Mouse (Mus musculus) cerebellum, adult 2 months (tissue): Measurements from ENCODE around the gene Exosc2. TPM values are rescaled to one million over a fixed set of nuclear protein-coding genes. Genes with fewer than 3 reads are reported as not detected.

Experiments
- DNase-seq, 2 experiments: peaks; one replicate each; pipeline ENCODE4 v3.0.0; 2021
- H3K27ac ChIP-seq: fragments of 200-500 bp; 2 replicates; pipeline ENCODE4 v1.5.1; 2012; ENCODE audit warnings: low read length, control low read depth, inconsistent platforms; ENCODE audit not compliant: insufficient read depth
- H3K27me3 ChIP-seq: fragments of 200-500 bp; 2 replicates; pipeline ENCODE4 v1.6.1; 2012; ENCODE audit warnings: inconsistent platforms, mild to moderate bottlenecking, low read length, moderate library complexity; ENCODE audit not compliant: control insufficient read depth, insufficient read depth
- H3K4me1 ChIP-seq: fragments of 200-500 bp; 2 replicates; pipeline ENCODE4 v1.6.1; 2011; ENCODE audit warnings: low read length; ENCODE audit not compliant: control insufficient read depth, insufficient read depth
- H3K4me3 ChIP-seq: fragments of 200-500 bp; replicated peaks from 2 replicates; pipeline ENCODE3; 2011; ENCODE audit warnings: mild to moderate bottlenecking, low read depth, low read length, control low read depth; ENCODE audit not compliant: insufficient read depth
- CTCF ChIP-seq: fragments of 200-500 bp; IDR thresholded peaks from 2 replicates; pipeline ENCODE4 v1.5.1; 2011; ENCODE audit warnings: low read depth, mild to moderate bottlenecking, control low read depth, low read length, moderate library complexity, borderline replicate concordance; ENCODE audit not compliant: insufficient read depth
- POLR2A ChIP-seq: fragments of 200-500 bp; IDR thresholded peaks from 2 replicates; pipeline ENCODE4 v1.6.1; 2011; ENCODE audit warnings: low read length, control low read depth, borderline replicate concordance; ENCODE audit not compliant: insufficient read depth
- WGBS: fragments of 180-500 bp; shearing (Covaris S2); methylation state at CpG from one replicate; pipeline ENCODE4 v1.1.7; 2018; 5-methylcytosine and 5-hydroxymethylcytosine counted together
- polyA plus RNA-seq: library from polyadenylated mRNA; depleted of rRNA; stranded (reverse); fragments of >200 nt; gene quantifications from 2 replicates; pipeline ENCODE4 v1.2.3, GENCODE M21; 2012; rRNA removed

The Exosc2 gene
- polyA plus RNA-seq, result 25.0 and 26.8 TPM in 2 replicates

GRCm38 (mm10) chr2:31670551-31671035 is at the start of gene Exosc2:
Gene Exosc2, plus strand, starts transcription at chr2:31670715.
- H3K27ac ChIP-seq, result no peak within 1 kb of the TSS
- TF ChIP-seq POLR2A, result peak; percentile 98
- TF ChIP-seq CTCF, result no peak
- peak within 1 kb of the TSS; percentile 97 for H3K4me3 ChIP-seq
- peaks cover 4% of the 10 kb centered on the region for H3K4me1 ChIP-seq
- under 1% methylated on average over 27 of the region's 27 CpGs for WGBS
- H3K27me3 ChIP-seq, result no peaks in the 10 kb centered on the region
- DNase-seq, result peak; percentile 92 to 94

GRCm38 (mm10) chr2:31633531-31633930 is 37.0 kb upstream of the Exosc2 start:
- no peak overlapping the region for H3K27ac ChIP-seq
- H3K27me3 ChIP-seq, result peaks cover 13% of the 10 kb centered on the region; the same call in 1 of the 2 replicates
- no peak for DNase-seq
- H3K4me1 ChIP-seq, result no peaks in the 10 kb centered on the region
- no peak overlapping the region for H3K4me3 ChIP-seq
- TF ChIP-seq POLR2A (no peak), CTCF (no peak)
- WGBS, result 50% methylated on average over 3 of the region's 3 CpGs

GRCm38 (mm10) chr2:31635281-31636137 is 35.0 kb upstream of the Exosc2 start:
- Histone ChIP-seq H3K27ac (no peak overlapping the region), H3K4me3 (no peak overlapping the region), H3K27me3 (peaks cover 15% of the 10 kb centered on the region; the same call in 1 of the 2 replicates), H3K4me1 (no peaks in the 10 kb centered on the region)
- TF ChIP-seq CTCF, result no peak
- no peak for TF ChIP-seq POLR2A
- DNase-seq, result no peak
- WGBS, result under 1% methylated on average over 51 of the region's 52 CpGs

GRCm38 (mm10) chr2:31636138-31636741 is 34.3 kb upstream of the Exosc2 start:
- Histone ChIP-seq H3K27me3 (peaks cover 15% of the 10 kb centered on the region; the same call in 1 of the 2 replicates), H3K4me1 (no peaks in the 10 kb centered on the region), H3K4me3 (no peak overlapping the region), H3K27ac (no peak overlapping the region)
- WGBS, result under 1% methylated on average over 48 of the region's 48 CpGs
- peak in 1 of 2 experiments; percentile 27 for DNase-seq
- TF ChIP-seq POLR2A, result no peak
- no peak for TF ChIP-seq CTCF

- no peak overlapping the region for H3K27ac ChIP-seq
- DNase-seq, result no peak
- H3K4me1 ChIP-seq, result no peaks in the 10 kb centered on the region
- peaks cover 15% of the 10 kb centered on the region; the same call in 1 of the 2 replicates for H3K27me3 ChIP-seq
- TF ChIP-seq CTCF (no peak), POLR2A (no peak)
- H3K4me3 ChIP-seq, result no peak overlapping the region
- WGBS, result 2% methylated on average over 35 of the region's 35 CpGs
Measured at GRCm38 (mm10) chr2:31636742-31637141, 33.8 kb upstream of the Exosc2 start.

GRCm38 (mm10) chr2:31637311-31637710 is 33.2 kb upstream of the Exosc2 start:
- TF ChIP-seq POLR2A (no peak), CTCF (no peak)
- H3K4me3 ChIP-seq, result no peak overlapping the region
- H3K27ac ChIP-seq, result no peak overlapping the region
- no peaks in the 10 kb centered on the region for H3K4me1 ChIP-seq
- WGBS, result 2% methylated on average over 12 of the region's 12 CpGs
- DNase-seq, result no peak
- H3K27me3 ChIP-seq, result peaks cover 15% of the 10 kb centered on the region; the same call in 1 of the 2 replicates

GRCm38 (mm10) chr2:31637807-31638206 is 32.7 kb upstream of the Exosc2 start:
- WGBS, result 1% methylated on average over 22 of the region's 22 CpGs
- no peaks in the 10 kb centered on the region for H3K4me1 ChIP-seq
- DNase-seq, result peak in 1 of 2 experiments; percentile 29
- H3K4me3 ChIP-seq, result no peak overlapping the region
- no peak overlapping the region for H3K27ac ChIP-seq
- TF ChIP-seq CTCF (no peak), POLR2A (no peak)
- H3K27me3 ChIP-seq, result peaks cover 15% of the 10 kb centered on the region; the same call in 1 of the 2 replicates
